Mouse (Mus musculus): ENCODE measurements around the gene Jagn1.

GRCm38 (mm10) chr6:113430846-113431245 is 11.5 kb upstream of the Jagn1 start:
- TF ChIP-seq POLR2A (IDR thresholded peaks at IDR 0.05; ENCODE audit: borderline replicate concordance, low read depth, low read length) (no peak), CTCF (IDR thresholded peaks at IDR 0.05; ENCODE audit: low read depth, low read length) (no peak)

All from bone marrow macrophage, adult 2 months (primary cell).